Mouse (Mus musculus) embryonic fibroblast, embryonic 13.5 days (primary cell): ENCODE results near the gene C330007P06Rik. TPM values are rescaled to one million over a fixed set of nuclear protein-coding genes. Genes with fewer than 3 reads are reported as not detected.

ENCODE experiments used
- H3K27ac ChIP-seq: 2 replicates; pipeline ENCODE4 v1.5.1; 2012; ENCODE audit warnings: low read length, control low read depth, inconsistent platforms; ENCODE audit not compliant: insufficient read depth
- H3K4me1 ChIP-seq: 2 replicates; pipeline ENCODE4 v1.6.1; 2011; ENCODE audit warnings: low read length; ENCODE audit not compliant: control insufficient read depth, insufficient read depth
- H3K4me3 ChIP-seq: 2 replicates; pipeline ENCODE4 v1.5.1; 2011; ENCODE audit warnings: mild to moderate bottlenecking, control low read depth, low read length; ENCODE audit not compliant: insufficient read depth
- CTCF ChIP-seq: IDR thresholded peaks from 2 replicates; pipeline ENCODE4 v1.5.1; 2011; ENCODE audit warnings: mild to moderate bottlenecking, control low read depth, low read length, moderate library complexity, borderline replicate concordance; ENCODE audit not compliant: insufficient read depth
- POLR2A ChIP-seq: IDR thresholded peaks from 2 replicates; pipeline ENCODE4 v1.6.1; 2011; ENCODE audit warnings: low read depth, mild to moderate bottlenecking, control low read depth, low read length, moderate library complexity
- polyA plus RNA-seq: library from polyadenylated mRNA; stranded (reverse); fragments of >200 nt; gene quantifications from 2 replicates; pipeline ENCODE4 v1.2.4, GENCODE M21; 2011; ENCODE audit warnings: low read depth; ENCODE audit not compliant: missing spikeins, insufficient read length

The C330007P06Rik gene
- polyA plus RNA-seq, 1 experiment: 52.9 TPM

GRCm38 (mm10) chrX:36874704-36875128 lies 805 bp upstream of the C330007P06Rik start:
- H3K4me1 ChIP-seq: no peaks in the 10 kb centered on the region
- peak overlapping the region; percentile 91 for H3K4me3 ChIP-seq
- no peak overlapping the region; the same call in 1 of the 2 replicates for H3K27ac ChIP-seq
- no peak for TF ChIP-seq POLR2A
- TF ChIP-seq CTCF: no peak

DNA sequence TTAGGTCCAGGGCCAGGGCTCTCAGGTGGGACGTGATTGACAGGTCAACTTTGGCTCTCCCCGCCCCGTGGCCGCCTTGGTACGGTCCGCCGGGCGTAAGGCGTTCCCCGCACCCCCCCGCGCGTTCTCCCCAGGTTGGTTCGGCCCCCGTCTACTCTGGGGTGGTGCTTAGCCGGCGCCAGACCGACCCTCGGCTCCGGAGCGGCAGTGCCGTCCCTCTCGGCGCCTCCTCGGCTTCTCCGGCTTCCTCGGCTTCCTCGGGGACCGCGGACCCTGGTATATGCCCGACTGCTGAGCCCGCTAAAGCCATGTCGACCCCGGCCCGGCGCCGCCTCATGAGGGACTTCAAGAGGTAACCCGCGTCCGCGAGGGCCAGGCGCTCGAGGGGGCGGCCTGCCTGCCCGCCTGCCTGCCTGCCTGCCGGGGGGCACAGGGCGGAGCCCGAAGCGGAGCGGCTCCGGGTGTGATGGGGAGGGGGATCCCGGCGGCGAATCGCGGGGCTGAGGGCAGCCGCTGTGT lies 326 bp upstream of the C330007P06Rik start:
- Histone ChIP-seq H3K27ac (no peak overlapping the region), H3K4me1 (no peaks in the 10 kb centered on the region), H3K4me3 (peak overlapping the region; percentile 91)
- TF ChIP-seq POLR2A: peak; percentile 89
- no peak for TF ChIP-seq CTCF

DNA sequence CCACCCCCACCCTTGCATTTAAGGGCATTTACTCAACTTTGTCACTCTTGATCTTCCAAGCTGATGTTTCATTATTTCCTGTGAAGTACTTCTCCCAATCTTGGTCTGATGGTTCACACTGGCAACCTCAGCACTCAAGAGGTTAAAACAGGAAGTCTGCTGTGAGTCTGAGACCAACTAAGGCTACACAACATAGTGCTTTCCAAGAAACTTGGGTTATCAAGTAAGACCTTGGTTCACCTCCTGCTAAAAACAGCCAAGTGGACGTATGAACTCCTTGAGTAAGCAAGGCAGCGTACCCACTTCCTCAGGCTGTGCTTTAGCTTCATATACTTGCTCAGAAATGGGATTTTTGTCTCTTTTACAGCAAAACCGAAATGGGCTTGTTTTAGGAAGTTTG lies 3.5 kb downstream of the C330007P06Rik start:
- no peak overlapping the region for H3K4me3 ChIP-seq
- TF ChIP-seq CTCF: no peak
- no peak for TF ChIP-seq POLR2A
- no peaks in the 10 kb centered on the region for H3K4me1 ChIP-seq
- no peak overlapping the region for H3K27ac ChIP-seq

DNA sequence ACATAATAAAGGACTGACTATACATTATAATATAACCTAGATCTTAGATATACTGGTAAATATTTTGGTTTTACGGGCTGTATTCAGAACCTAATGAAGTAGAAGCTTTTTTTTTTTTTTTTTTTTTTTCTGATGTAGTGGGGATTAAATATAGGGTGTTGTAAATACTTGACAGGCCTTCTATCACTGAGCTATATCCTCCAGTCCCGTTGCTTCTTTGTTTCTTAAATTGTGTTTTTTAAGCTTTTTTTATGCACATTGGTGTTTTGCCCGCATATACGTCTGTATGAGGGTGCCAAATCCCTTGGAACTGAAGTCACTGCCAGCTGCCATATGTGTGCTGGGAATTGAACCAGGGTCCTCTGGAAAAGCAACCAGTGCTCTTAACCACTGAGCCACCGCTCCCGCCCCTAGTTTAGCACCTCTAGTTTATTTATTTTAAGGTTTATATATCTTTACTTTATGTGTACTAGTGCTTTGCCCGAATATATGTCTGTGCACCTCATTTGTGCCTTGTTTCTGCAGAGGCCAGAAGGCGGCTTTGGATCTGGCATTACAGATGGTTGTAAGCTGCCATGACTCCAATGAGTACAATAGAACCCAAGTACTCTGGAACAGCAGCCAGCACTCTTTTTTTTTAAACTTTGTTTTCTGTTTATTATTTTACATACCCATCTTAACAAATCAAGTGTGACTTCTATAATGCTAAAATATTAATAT lies 9.1 kb downstream of the C330007P06Rik start:
- no peak overlapping the region for H3K27ac ChIP-seq
- no peak overlapping the region; the same call in 1 of the 2 replicates for H3K4me3 ChIP-seq
- no peak for TF ChIP-seq POLR2A
- TF ChIP-seq CTCF: no peak
- H3K4me1 ChIP-seq: no peaks in the 10 kb centered on the region

DNA sequence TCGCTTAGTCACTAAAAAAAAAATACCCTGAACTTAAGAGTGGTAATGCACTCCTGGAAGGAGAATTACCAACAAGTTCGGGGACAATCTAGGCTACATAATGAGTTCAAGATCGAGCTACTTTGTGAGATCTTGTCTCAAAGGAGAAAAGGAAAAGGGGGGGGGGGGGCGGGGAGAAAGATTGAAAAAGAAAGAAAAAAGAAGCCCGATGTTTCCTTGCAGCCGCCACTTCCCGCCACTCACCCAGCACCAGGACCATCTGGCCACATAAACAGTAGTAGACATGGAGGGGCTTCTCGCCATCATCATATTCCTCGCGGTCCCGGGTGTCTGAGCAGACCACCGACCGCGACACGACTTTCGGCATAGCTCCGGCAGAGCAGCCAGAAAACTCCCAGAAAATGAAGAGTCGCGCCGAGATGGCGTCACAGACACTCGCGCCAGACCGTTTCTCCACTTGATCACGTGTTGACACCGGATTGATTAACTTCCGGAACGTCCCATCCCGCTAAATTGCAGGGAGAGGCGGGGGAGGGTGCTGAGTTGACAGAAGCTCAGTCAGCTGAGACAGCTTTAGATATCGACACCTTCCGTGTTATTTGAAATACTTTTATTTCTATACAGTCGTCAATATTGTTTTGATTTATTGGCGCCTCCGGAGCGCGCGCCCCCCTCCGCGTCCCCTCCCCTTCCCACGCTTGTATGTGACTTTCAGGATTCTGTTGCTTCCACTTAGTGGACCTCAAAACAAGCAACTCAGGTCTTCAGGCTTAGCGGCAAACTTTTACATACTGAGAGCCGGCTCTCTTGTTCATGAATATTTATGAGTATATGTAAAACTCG lies 9.9 kb downstream of the C330007P06Rik start:
- TF ChIP-seq CTCF (no peak), POLR2A (0 out of 2 replicates have a peak, but pooled peaks have one; percentile 29)
- Histone ChIP-seq H3K4me1 (no peaks in the 10 kb centered on the region), H3K4me3 (peak overlapping the region; percentile 69), H3K27ac (peak overlapping the region; percentile 5; the same call in 1 of the 2 replicates)

DNA sequence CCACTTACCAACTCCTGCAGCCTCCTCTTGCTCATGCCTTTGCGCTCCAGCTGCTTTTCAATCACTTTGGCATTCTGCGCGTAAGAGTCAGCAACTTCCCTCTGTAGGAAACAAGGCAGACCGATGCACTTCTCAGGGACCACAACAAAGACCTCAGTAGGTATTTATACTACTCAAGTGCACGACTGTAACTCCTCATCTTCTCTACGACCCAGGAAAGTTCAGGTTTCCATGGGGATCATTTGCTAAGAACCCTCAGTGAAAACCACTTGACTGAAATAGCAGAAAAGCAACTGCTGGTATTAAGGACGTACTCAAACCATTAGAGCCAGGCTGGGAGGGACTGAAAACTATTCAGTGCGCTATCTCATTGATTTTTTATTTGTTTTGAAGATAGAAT lies 21.3 kb downstream of the C330007P06Rik start:
- TF ChIP-seq POLR2A: no peak
- no peak for TF ChIP-seq CTCF
- no peak overlapping the region for H3K27ac ChIP-seq
- no peak overlapping the region for H3K4me3 ChIP-seq
- no peaks in the 10 kb centered on the region for H3K4me1 ChIP-seq

DNA sequence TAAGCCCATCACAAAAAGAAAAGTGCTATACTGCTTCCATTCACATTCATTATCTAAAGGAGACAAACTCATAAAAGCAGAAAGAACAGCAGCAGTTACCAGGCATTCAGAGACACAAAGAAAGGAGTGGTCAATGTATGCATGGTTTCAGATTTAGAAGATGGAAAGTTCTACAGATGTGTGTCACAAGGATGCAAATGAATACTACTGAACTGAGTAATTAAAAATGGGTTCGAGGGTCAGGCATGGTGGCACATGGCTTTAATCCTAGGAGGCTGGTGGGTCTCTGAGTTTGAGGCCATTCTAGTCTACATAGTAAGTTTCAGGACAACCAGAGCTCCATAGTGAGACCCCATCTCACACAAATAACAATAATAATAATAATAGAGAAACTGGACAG lies 26.8 kb downstream of the C330007P06Rik start:
- TF ChIP-seq CTCF (no peak), POLR2A (no peak)
- Histone ChIP-seq H3K4me1 (no peaks in the 10 kb centered on the region), H3K27ac (no peak overlapping the region), H3K4me3 (no peak overlapping the region)

DNA sequence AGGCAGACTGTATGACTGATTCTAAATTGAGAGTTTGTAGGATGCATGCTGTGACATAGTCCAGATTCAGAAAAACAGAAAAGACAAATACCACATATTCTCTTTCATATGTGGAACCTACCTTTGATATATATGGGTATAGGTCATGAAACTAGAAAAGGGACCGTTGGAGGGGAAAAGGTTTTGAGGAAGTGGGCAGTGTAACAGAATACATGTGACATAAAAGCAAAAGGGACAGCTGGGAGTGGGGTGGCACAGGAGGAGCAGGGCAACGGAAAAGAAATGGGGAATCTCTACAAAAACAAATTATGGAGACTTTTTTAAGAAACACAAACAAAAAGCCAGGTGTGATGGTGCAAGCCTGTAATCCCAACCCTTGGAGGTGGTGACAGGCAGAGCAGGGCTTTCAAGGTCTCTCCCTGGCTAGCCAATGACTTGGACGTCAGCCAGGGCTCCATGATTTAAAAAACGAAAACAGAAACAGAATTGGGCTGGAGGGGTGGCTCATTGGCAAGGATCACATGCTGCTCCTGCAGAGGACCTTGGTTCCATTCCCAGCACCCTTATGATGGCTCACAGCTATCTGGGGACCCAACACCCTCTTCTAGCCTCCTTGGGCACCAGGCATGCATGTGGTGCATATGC lies 30.4 kb downstream of the C330007P06Rik start:
- TF ChIP-seq CTCF (no peak), POLR2A (no peak)
- no peak overlapping the region for H3K27ac ChIP-seq
- H3K4me3 ChIP-seq: no peak overlapping the region
- no peaks in the 10 kb centered on the region for H3K4me1 ChIP-seq

GRCm38 (mm10) chrX:36841698-36842097 lies 32.2 kb downstream of the C330007P06Rik start:
- no peak for TF ChIP-seq POLR2A
- no peak for TF ChIP-seq CTCF
- Histone ChIP-seq H3K4me3 (no peak overlapping the region), H3K27ac (no peak overlapping the region), H3K4me1 (no peaks in the 10 kb centered on the region)
